Mouse (Mus musculus): ENCODE measurements around the gene Nlrp4c. TPM values are rescaled to one million over a fixed set of nuclear protein-coding genes. Genes with fewer than 3 reads are reported as not detected.
"Not testable (repeated sequence)": the region's sequence is repeated elsewhere in the genome, so short reads cannot be mapped to it uniquely, and the experiment has no call there.

Gene Nlrp4c
- polyA plus RNA-seq (2015; fragmentation: Nextera tagmentation; extraction: Ambion mirVana) = not detected in 2 replicates

DNA sequence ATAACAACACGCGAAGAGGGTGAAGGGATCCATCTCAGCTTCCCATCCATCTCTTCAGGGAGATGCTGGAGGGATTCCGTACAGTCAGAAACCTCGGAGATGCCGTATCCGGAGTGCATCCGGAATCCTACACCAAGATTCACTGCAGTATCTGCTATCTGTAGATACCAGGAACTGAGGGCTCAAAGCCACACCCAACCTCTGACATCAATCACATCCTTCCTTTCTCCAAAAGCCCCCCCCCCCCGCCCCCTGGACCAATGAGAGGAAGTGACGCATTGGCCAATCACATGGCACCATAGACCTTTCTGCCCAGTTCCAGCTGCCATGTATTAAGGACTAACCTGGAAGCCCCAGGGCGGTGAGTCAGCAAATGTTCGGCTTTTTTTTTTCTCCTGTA lies at the start of gene Nlrp4c:
Gene Nlrp4c, plus strand, starts transcription at position 301 of the 400 bp plus-strand sequence.
- whole genome bisulfite sequencing (ENCODE audit: insufficient replicate concordance) = 76% methylated on average over 11 of the region's 11 CpGs
- no peak for ATAC-seq (ENCODE audit: low read depth)

DNA sequence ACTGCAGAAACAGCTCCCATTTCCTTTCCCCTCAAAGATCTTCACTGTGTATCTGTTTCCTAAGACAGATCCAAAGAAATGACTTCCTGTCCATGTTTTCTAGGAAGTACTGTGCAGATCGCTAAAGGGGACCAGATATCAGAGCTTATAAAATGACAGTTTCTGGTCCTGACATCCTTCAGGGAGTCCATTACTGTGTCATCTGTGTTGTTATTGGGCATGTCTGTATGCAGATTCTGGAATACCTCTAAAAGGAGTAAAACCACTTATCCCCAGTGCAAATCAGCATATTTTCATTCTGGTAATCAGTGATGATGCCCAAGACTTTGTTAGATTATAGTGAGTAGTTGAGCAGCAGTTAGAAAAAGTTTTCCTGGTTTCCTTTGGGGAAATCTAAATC lies 34.1 kb upstream of the Nlrp4c start, which contains the start of gene Vmn1r65:
Gene Vmn1r65, minus strand, starts transcription at position 101 of the 400 bp plus-strand sequence.
- Histone ChIP-seq H3K4me3 (replicated peaks) (no peak within 1 kb of the TSS), H3K4me1 (replicated peaks) (no peaks in the 10 kb centered on the region), H3K9me3 (replicated peaks) (peaks cover 11% of the 10 kb centered on the region; the same call in 1 of the 2 replicates), H3K36me3 (no peaks in the 10 kb centered on the region), H3K4me2 (no peak within 1 kb of the TSS), H3K27ac (no peak within 1 kb of the TSS), H3K27me3 (no peaks in the 10 kb centered on the region), H3K9ac (no peak within 1 kb of the TSS)
- no peak for DNase-seq
- WGBS (ENCODE audit: insufficient replicate concordance) = 79% methylated on average over 1 of the region's 1 CpGs
- no peak for ATAC-seq (ENCODE audit: low read depth)

More for the DNA sequence above, at the start of gene Nlrp4c:
- H3K36me3 ChIP-seq = no peaks in the 10 kb centered on the region
- no peak within 1 kb of the TSS for H3K4me3 ChIP-seq (replicated peaks)
- no peak within 1 kb of the TSS for H3K9ac ChIP-seq
- DNase-seq = no peak
- H3K9me3 ChIP-seq (replicated peaks) = no peaks in the 10 kb centered on the region; the same call in 1 of the 2 replicates
- H3K27me3 ChIP-seq = no peaks in the 10 kb centered on the region
- no peaks in the 10 kb centered on the region for H3K4me1 ChIP-seq (replicated peaks)
- no peak within 1 kb of the TSS for H3K4me2 ChIP-seq
- no peak within 1 kb of the TSS for H3K27ac ChIP-seq

DNA sequence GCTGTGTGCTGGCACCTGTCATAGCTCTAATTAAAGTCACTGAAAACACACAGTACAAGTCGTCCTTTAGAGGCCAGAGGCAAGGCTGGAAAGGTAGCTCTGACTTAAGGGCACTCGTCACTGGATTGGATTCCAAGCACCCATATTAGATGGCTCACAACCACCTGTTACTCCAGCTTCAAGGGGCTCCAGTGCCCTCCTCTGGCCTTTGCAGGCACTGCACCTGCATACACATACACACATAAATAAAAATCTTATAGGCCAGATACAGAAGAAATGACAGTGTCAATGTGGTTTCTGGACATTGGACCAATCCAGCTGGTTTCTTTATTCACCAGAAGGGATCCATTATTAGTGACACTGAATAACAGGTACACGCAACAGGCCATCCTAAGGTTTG lies 74.5 kb downstream of the Nlrp4c start:
- no peaks in the 10 kb centered on the region for H3K27me3 ChIP-seq
- ATAC-seq (ENCODE audit: low read depth) (no peak), DNase-seq (no peak)
- no peaks in the 10 kb centered on the region for H3K36me3 ChIP-seq
- no peaks in the 10 kb centered on the region for H3K9me3 ChIP-seq (replicated peaks)
- 45% methylated on average over 3 of the region's 3 CpGs for WGBS (ENCODE audit: insufficient replicate concordance)
- no peak overlapping the region for H3K9ac ChIP-seq
- H3K4me3 ChIP-seq (replicated peaks) = no peak overlapping the region
- no peaks in the 10 kb centered on the region for H3K4me1 ChIP-seq (replicated peaks)
- H3K4me2 ChIP-seq = no peak overlapping the region
- H3K27ac ChIP-seq = no peak overlapping the region

DNA sequence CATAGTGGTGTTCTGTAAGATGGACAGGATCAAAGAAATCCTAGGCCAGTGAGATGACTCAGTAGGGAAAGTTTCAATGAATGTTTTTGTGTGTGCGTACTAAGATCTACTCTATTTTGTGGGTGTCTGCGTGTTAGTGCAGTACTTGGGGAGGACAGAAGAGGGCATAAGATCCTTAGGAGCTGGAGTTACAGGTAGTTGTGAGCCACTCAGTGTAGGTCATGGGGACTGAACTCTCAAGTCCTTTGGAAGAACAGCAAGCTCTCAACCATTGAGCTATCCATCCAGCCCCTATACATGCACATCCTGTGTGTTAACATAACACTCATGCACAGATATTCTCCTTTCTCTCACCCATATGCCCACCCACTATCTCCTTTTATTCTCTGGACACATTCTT lies 75.1 kb downstream of the Nlrp4c start:
- H3K4me3 ChIP-seq (replicated peaks) = not testable (repeated sequence)
- 70% methylated on average over 2 of the region's 2 CpGs for WGBS (ENCODE audit: insufficient replicate concordance)

GRCm38 (mm10) chr7:6121128-6121527 lies 76.2 kb downstream of the Nlrp4c start:
- H3K27me3 ChIP-seq; H3K4me3 ChIP-seq (replicated peaks); ATAC-seq (ENCODE audit: low read depth); DNase-seq; H3K9ac ChIP-seq; H3K4me2 ChIP-seq; H3K27ac ChIP-seq; H3K4me1 ChIP-seq (replicated peaks); H3K36me3 ChIP-seq; H3K9me3 ChIP-seq (replicated peaks): not testable (repeated sequence)
- WGBS (ENCODE audit: insufficient replicate concordance) = 65% methylated on average over 1 of the region's 1 CpGs

More for the DNA sequence above, 75.1 kb downstream of the Nlrp4c start:
- H3K27me3 ChIP-seq; H3K9me3 ChIP-seq (replicated peaks); H3K4me1 ChIP-seq (replicated peaks); H3K4me2 ChIP-seq; ATAC-seq (ENCODE audit: low read depth); H3K36me3 ChIP-seq; H3K27ac ChIP-seq; H3K9ac ChIP-seq; DNase-seq: not testable (repeated sequence)

GRCm38 (mm10) chr7:6126690-6127448 lies 81.9 kb downstream of the Nlrp4c start:
- WGBS (ENCODE audit: insufficient replicate concordance) = 24% methylated on average over 7 of the region's 7 CpGs
- peak; percentile 46 for DNase-seq
- no peak overlapping the region for H3K9ac ChIP-seq
- H3K9me3 ChIP-seq (replicated peaks) = no peaks in the 10 kb centered on the region
- H3K4me3 ChIP-seq (replicated peaks) = no peak overlapping the region
- peak; percentile 50; the same call in 1 of the 2 replicates for ATAC-seq (ENCODE audit: low read depth)
- no peak overlapping the region for H3K4me2 ChIP-seq
- H3K27me3 ChIP-seq = no peaks in the 10 kb centered on the region
- peaks cover 9% of the 10 kb centered on the region for H3K4me1 ChIP-seq (replicated peaks)
- H3K27ac ChIP-seq = no peak overlapping the region
- peaks cover 4% of the 10 kb centered on the region for H3K36me3 ChIP-seq

DNA sequence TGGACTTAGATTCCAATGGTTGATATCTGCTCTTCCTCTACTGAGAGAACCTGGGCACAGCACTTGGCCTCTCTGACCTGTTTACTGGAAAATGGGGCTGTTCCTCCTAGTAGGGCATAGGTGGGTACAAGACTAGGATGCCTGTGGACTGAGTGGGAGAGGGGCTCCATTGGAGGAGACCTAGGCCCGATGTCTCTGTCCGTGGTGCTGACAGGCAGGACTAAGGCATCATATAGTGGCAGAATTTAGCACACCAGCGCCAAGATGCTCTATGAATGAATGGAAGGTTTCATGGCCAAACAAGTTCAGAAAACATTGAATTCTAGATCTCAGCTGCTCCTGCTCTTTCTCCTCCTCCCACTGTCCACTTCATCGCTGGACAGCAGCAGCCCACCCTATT lies 85.4 kb downstream of the Nlrp4c start:
- no peak for DNase-seq
- Histone ChIP-seq H3K4me1 (replicated peaks) (peaks cover 9% of the 10 kb centered on the region), H3K9ac (no peak overlapping the region), H3K4me3 (replicated peaks) (no peak overlapping the region), H3K36me3 (peaks cover 26% of the 10 kb centered on the region), H3K9me3 (replicated peaks) (no peaks in the 10 kb centered on the region), H3K27me3 (no peaks in the 10 kb centered on the region), H3K4me2 (no peak overlapping the region), H3K27ac (no peak overlapping the region)
- 40% methylated on average over 4 of the region's 4 CpGs for WGBS (ENCODE audit: insufficient replicate concordance)
- no peak for ATAC-seq (ENCODE audit: low read depth)

DNA sequence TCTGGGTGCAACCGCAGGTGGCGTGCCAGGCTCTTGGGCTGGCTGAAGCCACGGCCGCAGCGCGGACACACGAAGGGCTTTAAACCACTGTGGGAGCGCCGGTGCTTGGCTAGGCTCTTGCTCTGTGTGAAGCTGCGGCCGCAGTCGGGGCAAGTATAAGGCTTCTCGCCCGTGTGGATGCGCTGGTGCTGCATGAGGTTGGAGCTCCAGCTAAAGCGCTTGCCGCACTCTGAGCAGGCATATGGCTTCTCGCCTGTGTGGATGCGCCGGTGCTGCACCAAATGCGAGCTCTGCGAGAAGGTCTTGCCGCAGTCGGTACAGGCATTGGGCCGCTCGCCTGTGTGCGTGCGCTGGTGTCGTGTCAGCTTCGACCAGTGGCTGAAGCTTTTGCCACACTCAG lies 87.7 kb downstream of the Nlrp4c start:
- Histone ChIP-seq H3K4me1 (replicated peaks) (peaks cover 5% of the 10 kb centered on the region), H3K9me3 (replicated peaks) (no peaks in the 10 kb centered on the region), H3K27me3 (no peaks in the 10 kb centered on the region), H3K9ac (no peak overlapping the region), H3K27ac (no peak overlapping the region), H3K4me3 (replicated peaks) (no peak overlapping the region), H3K4me2 (no peak overlapping the region), H3K36me3 (peaks cover 32% of the 10 kb centered on the region)
- DNase-seq (no peak), ATAC-seq (ENCODE audit: low read depth) (no peak)
- 89% methylated on average over 30 of the region's 30 CpGs for WGBS (ENCODE audit: insufficient replicate concordance)

GRCm38 (mm10) chr7:6136497-6136896 lies 91.5 kb downstream of the Nlrp4c start:
- Histone ChIP-seq H3K9ac (no peak overlapping the region), H3K4me1 (replicated peaks) (no peaks in the 10 kb centered on the region), H3K27ac (no peak overlapping the region), H3K27me3 (no peaks in the 10 kb centered on the region), H3K4me3 (replicated peaks) (no peak overlapping the region), H3K4me2 (no peak overlapping the region), H3K9me3 (replicated peaks) (no peaks in the 10 kb centered on the region), H3K36me3 (peaks cover 47% of the 10 kb centered on the region)
- 0 out of 2 replicates have a peak, but pooled peaks have one; percentile 16 for ATAC-seq (ENCODE audit: low read depth)
- DNase-seq = no peak

DNA sequence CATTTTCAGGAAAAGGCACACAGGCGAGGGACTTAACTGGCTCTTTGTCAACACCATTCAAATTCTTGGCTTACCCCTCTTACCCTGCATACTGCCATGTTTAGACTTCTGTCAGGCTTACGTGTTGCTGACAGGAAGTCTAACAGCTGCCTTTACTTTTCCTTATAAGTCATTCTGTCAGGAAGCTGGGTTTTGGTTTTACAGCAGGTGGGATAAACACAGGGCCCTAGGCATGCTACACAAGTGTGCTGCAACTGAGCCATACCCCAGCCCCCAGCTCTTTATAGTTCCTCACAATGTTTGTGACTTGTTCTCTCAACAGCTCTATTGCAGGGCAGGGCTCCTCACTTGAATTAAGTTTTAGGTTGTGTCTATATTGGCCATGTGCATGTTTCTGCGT lies 94.3 kb downstream of the Nlrp4c start:
- DNase-seq = no peak
- WGBS (ENCODE audit: insufficient replicate concordance) = 65% methylated on average over 3 of the region's 3 CpGs
- Histone ChIP-seq H3K9me3 (replicated peaks) (no peaks in the 10 kb centered on the region), H3K27ac (no peak overlapping the region), H3K4me2 (no peak overlapping the region), H3K9ac (no peak overlapping the region), H3K4me1 (replicated peaks) (peaks cover 7% of the 10 kb centered on the region), H3K36me3 (peaks cover 29% of the 10 kb centered on the region), H3K4me3 (replicated peaks) (no peak overlapping the region), H3K27me3 (no peaks in the 10 kb centered on the region)
- ATAC-seq (ENCODE audit: low read depth) = no peak

DNA sequence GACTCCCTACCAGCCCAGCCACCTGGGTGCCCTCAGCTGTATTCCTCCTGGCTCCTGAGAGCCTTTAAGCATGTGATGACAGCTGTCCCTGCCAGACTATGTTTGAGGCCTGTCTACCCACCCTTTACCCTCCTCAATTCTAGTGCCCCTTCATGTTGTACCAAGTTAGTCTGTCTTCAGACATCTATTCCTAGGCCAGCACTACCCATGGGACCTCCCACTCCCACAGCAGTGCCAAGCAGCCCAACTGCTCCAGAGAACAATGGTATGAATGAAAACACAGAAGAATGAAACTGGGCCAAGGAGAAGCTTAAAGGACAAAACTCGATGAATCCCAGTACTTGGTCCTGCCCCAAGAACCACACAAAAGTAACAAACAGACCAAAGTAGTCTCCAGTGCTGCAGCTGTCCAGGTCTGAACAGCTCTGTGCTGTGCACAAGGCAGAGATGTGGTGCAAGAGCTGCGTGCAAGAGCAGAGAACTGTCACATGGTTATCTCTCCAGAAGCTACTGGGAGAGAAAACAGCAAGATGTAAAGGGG lies 99.1 kb downstream of the Nlrp4c start:
- H3K27ac ChIP-seq = no peak overlapping the region; the same call in 1 of the 2 replicates
- no peak overlapping the region for H3K4me2 ChIP-seq
- ATAC-seq (ENCODE audit: low read depth) (peak; percentile 43), DNase-seq (no peak)
- no peak overlapping the region for H3K4me3 ChIP-seq (replicated peaks)
- no peaks in the 10 kb centered on the region for H3K9me3 ChIP-seq (replicated peaks)
- H3K4me1 ChIP-seq (replicated peaks) = peaks cover 55% of the 10 kb centered on the region
- H3K27me3 ChIP-seq = no peaks in the 10 kb centered on the region
- 31% methylated on average over 2 of the region's 2 CpGs for WGBS (ENCODE audit: insufficient replicate concordance)
- H3K36me3 ChIP-seq = peaks cover 23% of the 10 kb centered on the region
- no peak overlapping the region for H3K9ac ChIP-seq
